Comparison of ENCODE assay signal across 21 mouse cellular contexts in the genomic region with DNA sequence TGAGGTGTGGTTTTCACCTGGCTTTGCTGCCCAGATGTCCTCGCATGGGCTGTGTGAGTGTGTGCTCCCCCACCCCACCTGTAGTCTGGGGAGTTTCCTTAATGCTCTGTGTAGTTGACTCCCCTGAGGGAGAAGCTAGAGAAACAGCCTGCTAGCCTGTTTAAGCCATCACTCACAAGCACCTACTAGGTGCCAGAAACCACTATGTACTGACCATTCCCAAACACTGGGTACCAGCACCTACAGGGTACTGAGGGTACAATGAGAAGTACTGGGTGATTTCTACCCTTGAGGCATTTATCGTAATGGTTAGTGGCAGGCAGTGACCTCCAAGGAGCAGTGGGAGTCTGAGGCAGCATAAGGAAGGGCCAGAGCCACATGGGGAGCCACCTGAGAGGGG.
DNase-seq lines count a peak whose midpoint lies in the region; ATAC-seq and TF ChIP-seq lines count a peak whose summit lies in the region.
"Had no signal": no experiment of that assay in that cellular context is flagged by ENCODE, and none has a peak within 500 bp of the region (broad histone marks: within the 10 kb centered on the region; RNA-seq: fewer than 3 reads in every experiment).

No protein-coding gene starts in this region.

- H3K9me3 ChIP-seq in intestine, postnatal 0 days (ENCODE audit: control insufficient read depth), result no peaks in the 10 kb centered on the region
- no peaks in the 10 kb centered on the region for H3K9me3 ChIP-seq in intestine, embryonic 15.5 days
- H3K9me3 ChIP-seq in CH12.LX (replicated peaks; ENCODE audit: low read length), result no peaks in the 10 kb centered on the region
- H3K9me3 ChIP-seq: G1E had no signal

- no peak overlapping the region for H3K4me3 ChIP-seq in intestine, postnatal 0 days (ENCODE audit: low read depth, low read length)
- no peak overlapping the region for H3K4me3 ChIP-seq in intestine, embryonic 15.5 days (replicated peaks)
- no peak overlapping the region for H3K4me3 ChIP-seq in layer of hippocampus, adult 2 months
- H3K4me3 ChIP-seq in CH12.LX (replicated peaks in 1 of 3; ENCODE audit: low read depth in 2 of 3, low read length in 2 of 3, poor library complexity in 1 of 3), result no peak overlapping the region

- no peak overlapping the region for H3K4me2 ChIP-seq in intestine, postnatal 0 days (replicated peaks; ENCODE audit: low read depth)
- no peak overlapping the region for H3K4me2 ChIP-seq in intestine, embryonic 15.5 days (replicated peaks)
- no peak overlapping the region for H3K4me2 ChIP-seq in CH12.LX (ENCODE audit: insufficient read depth, low read depth, poor library complexity, severe bottlenecking)

- in situ Hi-C loops in CH12.LX (cut with MboI; ENCODE audit: low pct_ligation_motif_present, low pct_unique_long_range_greater_than_20kb, low sequenced_read_pairs), result no loop called here

- no peak for TF ChIP-seq EP300 in CH12.LX (IDR thresholded peaks at IDR 0.05; ENCODE audit: low read length)

- dilution Hi-C loops in CH12.LX (cut with MboI; ENCODE audit: extremely low pct_ligation_motif_present, extremely low pct_unique_long_range_greater_than_20kb, low sequenced_read_pairs), result no loop called here

- no peak overlapping the region for H3K9ac ChIP-seq in intestine, postnatal 0 days (ENCODE audit: low read depth, low read length)
- H3K9ac ChIP-seq in intestine, embryonic 15.5 days, result no peak overlapping the region
- no peak overlapping the region for H3K9ac ChIP-seq in CH12.LX (ENCODE audit: insufficient read depth, low read depth)

- TF ChIP-seq POLR2A in CH12.LX (IDR thresholded peaks at IDR 0.05; ENCODE audit: low read depth, low read length), result no peak

- H3K79me2 ChIP-seq in CH12.LX (replicated peaks; ENCODE audit: control insufficient read depth, extremely low read depth, insufficient read depth, poor library complexity, severe bottlenecking), result no peaks in the 10 kb centered on the region

- 0 out of 2 replicates have a peak, but pooled peaks have one; percentile 40 for ATAC-seq in intestine, postnatal 0 days
- no peak for ATAC-seq in intestine, embryonic 15.5 days
- ATAC-seq: activated CD4-positive, CD25-positive, alpha-beta regulatory T cell, adult 4 months; CD4-positive, CD25-positive, alpha-beta regulatory T cell, adult 4 months; Patski had no signal

- H3K27ac ChIP-seq in intestine, postnatal 0 days (ENCODE audit: low read depth, low read length), result peak overlapping the region; percentile 46; the same call in 1 of the 2 replicates
- no peak overlapping the region for H3K27ac ChIP-seq in intestine, embryonic 15.5 days
- H3K27ac ChIP-seq in layer of hippocampus, adult 2 months, result peak overlapping the region; percentile 0; the same call in 1 of the 2 replicates
- H3K27ac ChIP-seq in CH12.LX (ENCODE audit: insufficient read depth, low read depth), result no peak overlapping the region

- H3K27me3 ChIP-seq in intestine, postnatal 0 days (replicated peaks; ENCODE audit: control insufficient read depth, insufficient read depth, low read length), result no peaks in the 10 kb centered on the region
- H3K27me3 ChIP-seq in intestine, embryonic 15.5 days (replicated peaks), result no peaks in the 10 kb centered on the region
- H3K27me3 ChIP-seq in CH12.LX (replicated peaks), result no peaks in the 10 kb centered on the region

- DNase-seq in layer of hippocampus, adult 2 months (ENCODE audit: low spot score in 2 of 2), result no peak
- DNase-seq in layer of hippocampus, postnatal 14 days (ENCODE audit: low spot score in 2 of 2), result no peak
- no peak for DNase-seq in CH12.LX (ENCODE audit: extremely low read depth)
- DNase-seq in spleen, adult 12 weeks (ENCODE audit: low spot score), result no peak
- DNase-seq: adrenal gland, adult 2 months; adrenal gland, adult 8-10 months; adrenal gland, postnatal 10 days; adrenal gland, postnatal 14 days; adrenal gland, postnatal 25 days; adrenal gland, postnatal 36 days; B cell, adult 2 months; cerebellum, adult 11 months; cerebellum, adult 11-12 months; cerebellum, adult 18-20 months; cerebellum, adult 2 months had no signal

- WGBS in intestine, postnatal 0 days, result 73% methylated on average over 2 of the region's 2 CpGs
- WGBS in intestine, embryonic 15.5 days, result 91% methylated on average over 2 of the region's 2 CpGs

- TF ChIP-seq CTCF in intestine, postnatal 0 days (IDR thresholded peaks at IDR 0.05; ENCODE audit: low read depth), result no peak
- TF ChIP-seq CTCF in layer of hippocampus, adult 2 months (conservative IDR thresholded peaks at IDR 0.05), result no peak
- no peak for TF ChIP-seq CTCF in CH12.LX (conservative IDR thresholded peaks at IDR 0.05 in 1 of 2, IDR thresholded peaks at IDR 0.05 in 1 of 2; ENCODE audit: low read depth in 2 of 2, low read length in 2 of 2)

- no peak for TF ChIP-seq RAD21 in CH12.LX (IDR thresholded peaks at IDR 0.05; ENCODE audit: low read depth, low read length)

- H3K36me3 ChIP-seq in intestine, postnatal 0 days (ENCODE audit: control insufficient read depth, insufficient read depth), result no peaks in the 10 kb centered on the region
- H3K36me3 ChIP-seq in intestine, embryonic 15.5 days, result no peaks in the 10 kb centered on the region
- H3K36me3 ChIP-seq in CH12.LX (replicated peaks in 1 of 2; ENCODE audit: control insufficient read depth in 1 of 2, insufficient read depth in 1 of 2, low read length in 1 of 2), result no peaks in the 10 kb centered on the region
- H3K36me3 ChIP-seq: G1E had no signal

- H3K4me1 ChIP-seq in intestine, postnatal 0 days (replicated peaks; ENCODE audit: control insufficient read depth, insufficient read depth, low read length), result peaks cover 2% of the 10 kb centered on the region; the same call in 1 of the 2 replicates
- H3K4me1 ChIP-seq in intestine, embryonic 15.5 days (replicated peaks), result peaks cover 2% of the 10 kb centered on the region; the same call in 1 of the 2 replicates
- H3K4me1 ChIP-seq in CH12.LX (ENCODE audit: control insufficient read depth in 1 of 2, insufficient read depth in 2 of 2), result peaks cover 45 to 90% of the 10 kb centered on the region in 2 experiments

TF ChIP-seq in CH12.LX, 34 proteins besides CTCF, POLR2A, EP300 and RAD21:
- TF ChIP-seq ETS1 (conservative IDR thresholded peaks at IDR 0.05; ENCODE audit: low read depth, low read length) (no peak), TCF12 (IDR thresholded peaks at IDR 0.05; ENCODE audit: low read depth, low read length) (peak; percentile 81), SIN3A (IDR thresholded peaks at IDR 0.05; ENCODE audit: low read length) (no peak), ZKSCAN1 (IDR thresholded peaks at IDR 0.05; ENCODE audit: borderline replicate concordance, low read depth, low read length) (peak; percentile 94)

Comparison
In these comparisons a context has a peak if more than half of its experiments do, and no peak if none do; other contexts are left out.
1. H3K27ac ChIP-seq: peak in intestine, postnatal 0 days (single experiment) and layer of hippocampus, adult 2 months (single experiment); none in intestine, embryonic 15.5 days (single experiment) and CH12.LX (single experiment).